Mouse (Mus musculus): ENCODE measurements around the gene Hk3. TPM values are rescaled to one million over a fixed set of nuclear protein-coding genes. Genes with fewer than 3 reads are reported as not detected.

The Hk3 gene
- polyA plus RNA-seq, 1 experiment = not detected

DNA sequence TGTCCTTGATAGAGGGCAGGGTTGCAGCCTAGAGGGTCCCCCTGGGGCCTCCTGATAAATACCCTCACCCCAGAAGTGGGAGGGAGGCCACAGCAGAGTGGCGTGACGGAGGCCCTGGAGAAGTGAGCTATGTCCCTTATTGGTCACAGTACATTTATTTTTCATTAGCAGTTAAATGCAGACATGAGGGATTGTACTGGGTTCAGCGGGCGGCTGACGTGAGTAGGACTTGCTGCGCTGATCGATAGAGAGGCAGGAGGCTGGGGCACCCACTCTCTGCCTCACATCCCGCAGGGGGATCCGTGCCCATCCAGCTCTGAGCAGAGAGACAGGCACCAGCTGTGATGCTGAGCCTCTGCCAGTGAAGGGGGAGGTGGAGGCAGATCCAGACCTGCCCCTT is 33.8 kb downstream of the Hk3 start:
- no peak overlapping the region for H3K9ac ChIP-seq (ENCODE audit: low read depth, poor library complexity, severe bottlenecking)
- H3K27ac ChIP-seq (ENCODE audit: insufficient read depth, low read length) = no peak overlapping the region
- H3K27me3 ChIP-seq (ENCODE audit: control insufficient read depth, insufficient read depth, low read length, poor library complexity, severe bottlenecking) = no peaks in the 10 kb centered on the region
- H3K4me3 ChIP-seq (ENCODE audit: low read depth, low read length) = no peak overlapping the region
- no peaks in the 10 kb centered on the region for H3K9me3 ChIP-seq (replicated peaks; ENCODE audit: control insufficient read depth, insufficient read depth, low read length, poor library complexity, severe bottlenecking)
- TF ChIP-seq POLR2A (IDR thresholded peaks at IDR 0.05; ENCODE audit: insufficient read depth, low read length) (no peak), CTCF (IDR thresholded peaks at IDR 0.05; ENCODE audit: low read depth, low read length) (no peak), EP300 (IDR thresholded peaks at IDR 0.05; ENCODE audit: insufficient read depth, low read depth, low read length) (no peak)
- H3K4me1 ChIP-seq (ENCODE audit: control insufficient read depth, insufficient read depth, low read length) = no peaks in the 10 kb centered on the region
- no peaks in the 10 kb centered on the region for H3K36me3 ChIP-seq (ENCODE audit: control insufficient read depth, insufficient read depth, low read length, poor library complexity, severe bottlenecking)

DNA sequence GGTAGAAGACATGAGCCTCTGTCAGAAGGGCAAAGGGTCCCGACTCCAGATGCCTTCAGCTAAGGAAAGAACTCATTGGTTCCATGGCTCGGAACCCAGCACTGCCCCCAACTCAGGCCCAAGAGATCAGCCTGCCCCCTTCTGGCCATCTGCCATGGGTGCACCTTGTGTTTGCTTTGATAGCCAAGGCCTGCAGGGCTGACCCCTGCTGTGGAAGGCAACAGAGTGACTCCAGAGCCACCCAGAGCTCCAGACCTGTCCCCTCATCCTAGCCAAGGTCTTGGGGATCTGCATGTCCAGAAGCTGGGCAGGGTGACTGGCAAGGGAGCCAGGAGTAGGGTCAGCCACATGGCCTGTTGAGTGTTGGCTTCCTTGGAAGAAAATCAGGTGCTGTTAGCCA is 37.6 kb downstream of the Hk3 start:
- H3K4me1 ChIP-seq (ENCODE audit: control insufficient read depth, insufficient read depth, low read length) = no peaks in the 10 kb centered on the region
- no peak overlapping the region for H3K4me3 ChIP-seq (ENCODE audit: low read depth, low read length)
- no peaks in the 10 kb centered on the region for H3K27me3 ChIP-seq (ENCODE audit: control insufficient read depth, insufficient read depth, low read length, poor library complexity, severe bottlenecking)
- H3K9me3 ChIP-seq (replicated peaks; ENCODE audit: control insufficient read depth, insufficient read depth, low read length, poor library complexity, severe bottlenecking) = no peaks in the 10 kb centered on the region
- H3K27ac ChIP-seq (ENCODE audit: insufficient read depth, low read length) = no peak overlapping the region
- no peaks in the 10 kb centered on the region for H3K36me3 ChIP-seq (ENCODE audit: control insufficient read depth, insufficient read depth, low read length, poor library complexity, severe bottlenecking)
- no peak overlapping the region for H3K9ac ChIP-seq (ENCODE audit: low read depth, poor library complexity, severe bottlenecking)
- TF ChIP-seq POLR2A (IDR thresholded peaks at IDR 0.05; ENCODE audit: insufficient read depth, low read length) = no peak
- no peak for TF ChIP-seq EP300 (IDR thresholded peaks at IDR 0.05; ENCODE audit: insufficient read depth, low read depth, low read length)
- TF ChIP-seq CTCF (IDR thresholded peaks at IDR 0.05; ENCODE audit: low read depth, low read length) = peak; percentile 77

DNA sequence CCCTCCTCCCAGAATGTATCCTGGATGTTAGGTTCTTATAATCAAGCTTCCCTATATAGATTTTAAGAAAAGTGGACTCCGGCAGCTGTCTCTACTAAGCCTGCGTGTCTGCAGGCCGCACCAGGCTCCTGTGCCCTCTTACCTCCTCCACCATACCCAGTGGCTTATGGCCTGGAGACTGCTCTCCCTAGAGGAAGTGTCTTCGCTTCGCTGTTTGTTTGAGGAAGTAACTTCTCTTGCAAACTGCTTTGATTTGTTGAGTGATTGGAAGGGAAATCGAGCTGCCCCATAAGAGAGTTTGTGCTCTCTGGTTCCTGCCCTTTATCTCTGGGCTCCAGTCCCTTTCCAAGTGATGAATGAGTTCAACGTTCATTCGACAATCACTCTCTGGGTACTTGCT is 38.2 kb downstream of the Hk3 start:
- Histone ChIP-seq H3K27me3 (ENCODE audit: control insufficient read depth, insufficient read depth, low read length, poor library complexity, severe bottlenecking) (no peaks in the 10 kb centered on the region), H3K9ac (ENCODE audit: low read depth, poor library complexity, severe bottlenecking) (no peak overlapping the region), H3K4me3 (ENCODE audit: low read depth, low read length) (no peak overlapping the region), H3K36me3 (ENCODE audit: control insufficient read depth, insufficient read depth, low read length, poor library complexity, severe bottlenecking) (no peaks in the 10 kb centered on the region), H3K27ac (ENCODE audit: insufficient read depth, low read length) (no peak overlapping the region), H3K9me3 (replicated peaks; ENCODE audit: control insufficient read depth, insufficient read depth, low read length, poor library complexity, severe bottlenecking) (no peaks in the 10 kb centered on the region), H3K4me1 (ENCODE audit: control insufficient read depth, insufficient read depth, low read length) (no peaks in the 10 kb centered on the region)
- TF ChIP-seq CTCF (IDR thresholded peaks at IDR 0.05; ENCODE audit: low read depth, low read length) = no peak
- no peak for TF ChIP-seq EP300 (IDR thresholded peaks at IDR 0.05; ENCODE audit: insufficient read depth, low read depth, low read length)
- no peak for TF ChIP-seq POLR2A (IDR thresholded peaks at IDR 0.05; ENCODE audit: insufficient read depth, low read length)

DNA sequence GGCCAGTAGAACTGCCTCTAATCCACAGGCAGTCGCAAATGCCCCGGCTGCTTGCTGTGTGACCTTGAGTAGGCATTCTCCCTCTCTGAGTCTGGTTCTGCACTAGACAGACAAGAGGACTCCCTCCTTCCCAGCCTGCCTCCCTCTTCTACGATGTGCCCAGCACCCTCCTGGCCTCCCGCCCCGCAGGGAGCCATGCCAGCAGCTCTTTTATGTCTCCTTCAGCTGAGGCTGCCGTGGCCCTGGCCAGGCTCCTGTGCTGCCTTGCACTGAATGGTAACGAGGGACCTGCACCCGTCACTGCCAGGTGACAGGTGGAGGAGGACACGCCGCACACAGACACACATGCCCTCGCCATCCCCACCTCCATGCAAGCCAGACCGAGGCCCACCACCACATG is 40.2 kb downstream of the Hk3 start:
- Histone ChIP-seq H3K27me3 (ENCODE audit: control insufficient read depth, insufficient read depth, low read length, poor library complexity, severe bottlenecking) (no peaks in the 10 kb centered on the region), H3K9me3 (replicated peaks; ENCODE audit: control insufficient read depth, insufficient read depth, low read length, poor library complexity, severe bottlenecking) (no peaks in the 10 kb centered on the region), H3K4me1 (ENCODE audit: control insufficient read depth, insufficient read depth, low read length) (no peaks in the 10 kb centered on the region), H3K4me3 (ENCODE audit: low read depth, low read length) (no peak overlapping the region), H3K9ac (ENCODE audit: low read depth, poor library complexity, severe bottlenecking) (no peak overlapping the region), H3K36me3 (ENCODE audit: control insufficient read depth, insufficient read depth, low read length, poor library complexity, severe bottlenecking) (no peaks in the 10 kb centered on the region), H3K27ac (ENCODE audit: insufficient read depth, low read length) (no peak overlapping the region)
- TF ChIP-seq CTCF (IDR thresholded peaks at IDR 0.05; ENCODE audit: low read depth, low read length) (no peak), POLR2A (IDR thresholded peaks at IDR 0.05; ENCODE audit: insufficient read depth, low read length) (no peak), EP300 (IDR thresholded peaks at IDR 0.05; ENCODE audit: insufficient read depth, low read depth, low read length) (no peak)

DNA sequence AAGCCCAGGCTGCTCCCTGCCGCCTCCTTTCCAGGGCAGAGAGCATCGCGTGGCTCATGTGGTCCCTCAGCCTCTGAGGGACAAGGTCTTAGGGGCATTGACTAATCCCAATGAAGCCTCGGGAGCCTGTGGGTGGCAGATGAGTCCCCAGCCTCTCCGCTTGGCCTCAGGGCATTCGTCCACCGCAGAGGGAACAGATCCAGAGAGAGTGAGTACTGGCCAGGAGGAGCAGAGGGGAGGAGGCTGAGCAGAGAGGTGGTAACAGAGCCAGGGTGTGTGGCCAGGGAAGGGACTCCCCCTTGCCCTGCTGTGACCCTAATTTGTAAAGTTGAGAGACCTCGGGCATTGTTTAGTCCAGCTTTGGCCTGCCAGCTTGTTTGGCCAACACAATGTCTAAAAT is 42.4 kb downstream of the Hk3 start:
- H3K4me1 ChIP-seq (ENCODE audit: control insufficient read depth, insufficient read depth, low read length) = no peaks in the 10 kb centered on the region
- H3K9ac ChIP-seq (ENCODE audit: low read depth, poor library complexity, severe bottlenecking) = no peak overlapping the region
- no peaks in the 10 kb centered on the region for H3K36me3 ChIP-seq (ENCODE audit: control insufficient read depth, insufficient read depth, low read length, poor library complexity, severe bottlenecking)
- H3K27ac ChIP-seq (ENCODE audit: insufficient read depth, low read length) = no peak overlapping the region
- no peaks in the 10 kb centered on the region for H3K27me3 ChIP-seq (ENCODE audit: control insufficient read depth, insufficient read depth, low read length, poor library complexity, severe bottlenecking)
- no peak overlapping the region for H3K4me3 ChIP-seq (ENCODE audit: low read depth, low read length)
- H3K9me3 ChIP-seq (replicated peaks; ENCODE audit: control insufficient read depth, insufficient read depth, low read length, poor library complexity, severe bottlenecking) = no peaks in the 10 kb centered on the region
- TF ChIP-seq CTCF (IDR thresholded peaks at IDR 0.05; ENCODE audit: low read depth, low read length) (no peak), POLR2A (IDR thresholded peaks at IDR 0.05; ENCODE audit: insufficient read depth, low read length) (no peak), EP300 (IDR thresholded peaks at IDR 0.05; ENCODE audit: insufficient read depth, low read depth, low read length) (no peak)

DNA sequence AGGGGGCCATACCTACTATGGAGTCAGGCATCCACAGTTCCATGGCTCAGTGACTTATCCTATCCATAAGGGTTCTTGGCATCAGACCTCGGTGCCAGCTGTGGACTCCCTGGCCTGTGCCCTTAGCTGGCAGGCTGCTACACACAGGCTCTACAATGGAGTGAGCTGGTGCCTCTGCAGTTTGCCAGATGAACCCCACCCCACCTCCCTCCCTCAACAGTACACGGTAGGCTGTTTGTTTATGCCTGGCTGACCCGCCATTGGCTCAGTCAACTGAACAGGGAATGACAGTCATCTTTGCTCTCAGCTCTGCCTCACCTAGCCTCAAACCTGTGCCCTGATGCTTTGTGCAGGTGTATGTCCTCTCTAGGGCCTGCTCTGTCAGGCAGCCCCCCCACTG is 45.6 kb downstream of the Hk3 start:
- Histone ChIP-seq H3K27ac (ENCODE audit: insufficient read depth, low read length) (no peak overlapping the region), H3K4me1 (ENCODE audit: control insufficient read depth, insufficient read depth, low read length) (no peaks in the 10 kb centered on the region), H3K9ac (ENCODE audit: low read depth, poor library complexity, severe bottlenecking) (no peak overlapping the region), H3K36me3 (ENCODE audit: control insufficient read depth, insufficient read depth, low read length, poor library complexity, severe bottlenecking) (no peaks in the 10 kb centered on the region), H3K4me3 (ENCODE audit: low read depth, low read length) (no peak overlapping the region), H3K27me3 (ENCODE audit: control insufficient read depth, insufficient read depth, low read length, poor library complexity, severe bottlenecking) (no peaks in the 10 kb centered on the region), H3K9me3 (replicated peaks; ENCODE audit: control insufficient read depth, insufficient read depth, low read length, poor library complexity, severe bottlenecking) (no peaks in the 10 kb centered on the region)
- TF ChIP-seq EP300 (IDR thresholded peaks at IDR 0.05; ENCODE audit: insufficient read depth, low read depth, low read length) (no peak), POLR2A (IDR thresholded peaks at IDR 0.05; ENCODE audit: insufficient read depth, low read length) (no peak), CTCF (IDR thresholded peaks at IDR 0.05; ENCODE audit: low read depth, low read length) (no peak)
